Mouse (Mus musculus) spleen, adult 18-20 months (tissue): ENCODE measurements at regions not wholly inside any gene's neighbourhood (a gene's known extent, or its start where the extent isn't known, plus 50 kb on each side); places are given as distances from the start of the nearest gene placed in this dataset.

Source experiments
- DNase-seq, 2 experiments: peaks; one replicate each; pipeline ENCODE4 v3.0.0; 2022; ENCODE audit warnings: mixed read lengths in 2 of 2

DNA sequence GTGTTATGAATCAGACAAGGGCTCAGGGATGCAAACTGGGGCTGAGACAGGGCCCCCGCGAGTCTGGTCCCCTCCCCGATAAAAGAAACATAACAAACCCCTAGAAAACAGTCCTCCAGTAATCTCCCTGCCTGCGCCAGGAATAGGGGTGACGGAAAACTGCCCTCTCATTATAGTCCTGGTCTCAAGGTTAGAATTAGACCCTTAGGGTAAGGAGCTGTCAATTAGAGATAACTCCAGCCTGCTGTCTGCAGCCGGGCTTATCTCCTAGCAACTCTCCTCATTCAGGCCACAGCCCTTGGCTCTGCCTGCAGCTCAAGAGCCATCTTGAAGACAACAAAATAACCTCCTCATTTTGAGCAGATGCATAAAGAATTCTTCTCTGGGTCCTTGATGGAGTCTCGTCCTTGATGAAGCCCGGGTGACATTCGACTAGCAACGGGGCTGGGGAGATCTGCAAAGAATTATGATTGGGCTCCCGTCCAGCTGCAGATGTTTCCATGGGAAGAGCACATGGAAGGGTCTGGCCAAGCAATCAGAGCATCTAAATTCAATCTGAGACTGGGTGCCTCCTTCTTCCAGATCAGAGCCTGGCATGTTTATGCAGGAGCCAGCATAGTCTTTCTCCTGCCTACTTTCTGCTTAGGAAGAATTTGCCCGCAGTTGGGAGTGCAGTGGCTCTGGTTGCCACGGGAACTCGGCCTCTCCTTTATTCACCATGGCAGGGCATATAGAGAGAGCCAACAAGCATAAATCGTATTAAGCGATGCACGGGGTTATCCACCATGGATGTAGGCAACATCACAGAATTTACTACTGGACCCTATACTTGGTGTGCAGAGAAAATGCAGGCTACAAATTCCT lies 281.2 kb downstream of the Sox11 start:
- DNase-seq, result no peak

DNA sequence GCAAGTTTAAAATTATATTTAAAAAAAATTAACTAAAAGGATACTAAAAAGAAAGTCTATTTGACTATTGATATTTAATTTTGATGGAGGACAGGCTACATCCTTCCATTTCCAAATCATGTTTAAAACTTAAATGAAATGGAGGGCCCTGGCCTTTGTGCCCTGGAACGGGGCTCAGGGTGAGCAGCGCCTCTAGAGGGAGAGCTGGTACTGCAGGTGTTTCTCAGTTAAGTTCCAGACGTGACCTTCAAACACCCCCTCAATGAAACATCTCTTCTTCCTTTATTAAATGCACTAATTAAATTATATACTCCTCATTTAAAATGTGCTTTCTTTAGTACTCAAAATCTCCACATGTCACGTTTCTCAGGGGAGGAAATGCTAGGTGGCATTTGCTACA lies 282.5 kb downstream of the Sox11 start:
- DNase-seq, result no peak

GRCm38 (mm10) chr12:27054411-27054810 lies 288.0 kb downstream of the Sox11 start:
- DNase-seq, result no peak

DNA sequence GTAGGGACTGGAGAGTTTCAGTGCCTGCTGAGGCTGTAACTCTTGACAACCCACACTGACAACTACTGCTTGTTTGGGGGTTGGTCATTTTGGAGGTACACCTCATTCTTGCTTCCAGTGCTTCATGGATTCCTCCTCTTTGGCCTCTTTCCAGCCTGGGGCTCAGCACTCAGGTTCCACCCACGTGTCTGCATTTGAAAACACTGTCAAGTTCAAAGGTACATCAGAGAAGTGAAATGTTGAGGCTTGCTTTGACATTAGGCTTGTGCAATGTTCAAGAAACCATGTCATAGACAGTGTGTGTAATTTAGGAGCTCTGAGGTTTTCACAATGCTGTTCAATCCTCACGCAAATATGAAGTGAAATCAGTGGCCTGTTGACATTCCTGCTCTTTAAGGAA lies 304.5 kb downstream of the Sox11 start:
- no peak for DNase-seq

GRCm38 (mm10) chr12:27019751-27020150 lies 322.6 kb downstream of the Sox11 start:
- no peak for DNase-seq

DNA sequence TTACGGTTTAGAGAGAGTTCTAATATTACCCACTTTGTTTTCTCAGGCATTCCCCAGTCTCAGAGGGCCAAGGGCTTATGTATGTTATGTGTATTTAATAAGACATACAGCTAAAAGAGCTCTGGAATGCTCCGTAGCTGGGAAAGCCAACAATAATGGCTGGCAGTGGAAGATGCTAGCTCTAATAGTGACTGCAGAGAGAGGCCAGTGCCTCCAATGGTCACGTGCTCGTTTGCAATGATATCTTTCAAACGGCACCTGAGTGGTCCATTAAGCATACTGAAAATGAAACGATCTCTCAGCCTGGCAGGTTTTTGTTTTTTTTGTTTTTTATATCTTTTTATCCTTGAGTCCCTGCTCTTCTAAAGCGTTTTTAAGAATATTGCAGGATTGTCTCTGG lies 324.0 kb downstream of the Sox11 start:
- no peak for DNase-seq

DNA sequence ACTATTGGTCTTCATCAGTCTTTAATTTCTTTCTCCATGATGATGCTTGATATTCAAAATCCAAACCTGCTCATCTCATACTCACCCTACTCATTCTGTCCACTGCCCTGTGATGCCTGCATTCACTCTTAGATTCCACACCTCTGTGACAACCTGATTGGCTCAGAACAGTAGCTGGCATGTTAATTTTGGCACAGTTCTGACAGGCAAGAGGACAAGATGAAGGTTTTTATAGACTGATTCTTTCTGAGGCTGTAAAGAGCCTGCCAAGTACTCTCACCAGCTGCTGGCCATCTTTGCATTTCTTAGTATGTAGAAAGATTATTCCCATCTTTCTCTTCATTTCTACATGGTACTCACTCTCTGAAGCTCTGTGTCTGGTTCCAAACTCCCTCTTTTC lies 343.1 kb downstream of the Sox11 start:
- DNase-seq, result no peak

GRCm38 (mm10) chr12:26976284-26977065 lies 365.9 kb downstream of the Sox11 start:
- no peak for DNase-seq

DNA sequence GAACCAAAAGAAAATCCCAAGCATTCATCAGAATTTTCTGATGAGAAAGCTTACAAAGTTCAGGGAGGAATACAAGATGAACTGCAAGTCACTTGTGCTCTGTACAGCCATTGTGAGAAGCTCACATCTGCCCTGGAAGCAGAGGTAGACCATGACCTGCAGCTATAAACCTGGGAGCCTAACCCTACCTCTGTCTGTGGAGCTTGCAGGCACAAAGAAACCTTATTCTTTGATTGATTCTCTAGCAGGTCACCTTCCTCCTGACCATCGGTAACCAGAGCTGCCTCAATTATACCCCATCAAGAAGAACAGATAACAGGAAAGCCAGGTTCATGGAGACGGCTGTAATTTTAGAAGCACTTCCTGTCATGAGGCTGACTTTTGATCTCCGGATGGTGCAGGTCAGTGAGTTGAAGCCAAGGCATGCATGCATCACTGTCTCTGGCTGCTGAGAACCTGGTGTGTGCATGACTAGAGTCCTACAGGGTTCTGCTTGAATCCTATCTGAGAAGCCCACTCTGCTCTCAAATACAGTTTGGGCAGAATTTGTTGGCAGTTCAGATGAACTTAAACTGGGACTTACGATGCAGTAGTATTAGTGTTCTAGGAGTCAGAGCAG lies 369.8 kb downstream of the Sox11 start:
- DNase-seq, result no peak

DNA sequence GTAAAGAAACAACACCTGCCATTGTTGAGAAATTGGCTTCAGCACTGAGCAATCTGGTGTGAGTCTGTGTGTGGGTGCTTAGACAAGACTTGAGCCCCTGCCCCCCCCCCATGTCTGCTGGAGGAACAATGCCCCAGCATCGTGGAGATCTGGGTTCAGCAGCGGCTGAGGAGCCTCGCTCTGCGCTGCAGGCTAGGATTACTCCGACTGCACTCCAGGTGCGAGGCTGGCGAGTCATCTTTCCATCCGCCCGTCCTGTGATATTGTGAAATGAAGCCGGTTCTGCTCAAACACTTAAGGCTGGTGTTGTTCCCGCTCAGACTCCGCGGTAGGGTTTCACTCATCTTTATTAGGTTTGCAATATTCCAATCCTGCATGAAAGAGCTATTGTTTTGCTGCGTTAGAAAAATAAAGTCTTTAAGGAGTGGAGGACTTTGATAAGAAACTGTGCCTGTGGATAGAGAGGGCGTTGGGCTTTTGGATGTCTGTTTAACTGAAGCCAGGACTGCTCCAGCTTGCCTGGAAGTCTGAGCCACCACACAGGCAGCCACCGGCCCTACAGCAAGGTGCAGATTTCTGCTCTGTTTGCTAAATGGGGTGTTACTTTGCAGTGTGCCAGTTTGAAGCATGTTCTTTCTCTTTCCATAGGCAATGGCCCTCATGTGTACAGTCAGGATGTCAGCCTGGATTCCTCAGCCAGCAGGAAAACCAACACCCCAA lies 375.2 kb downstream of the Sox11 start:
- DNase-seq, result no peak

DNA sequence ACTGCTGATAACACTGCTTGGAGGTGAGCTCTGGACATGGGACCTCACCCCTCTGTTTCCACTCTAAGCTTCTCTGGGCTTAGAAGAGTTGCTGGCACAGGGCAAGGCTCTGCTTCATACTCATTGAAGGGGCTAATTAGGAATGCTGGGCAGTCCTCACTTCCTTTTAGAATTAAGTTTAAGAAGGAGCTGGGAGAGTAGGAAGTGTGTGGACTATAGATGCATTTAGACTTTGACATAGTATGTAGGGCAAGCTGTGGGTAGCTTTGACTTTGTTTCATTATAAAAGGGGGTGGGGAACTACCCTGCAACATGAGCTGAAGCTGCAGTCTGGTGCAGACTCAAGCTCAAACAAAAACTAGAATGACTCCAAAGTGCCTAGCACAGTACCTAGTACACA lies 378.5 kb downstream of the Sox11 start:
- no peak for DNase-seq

DNA sequence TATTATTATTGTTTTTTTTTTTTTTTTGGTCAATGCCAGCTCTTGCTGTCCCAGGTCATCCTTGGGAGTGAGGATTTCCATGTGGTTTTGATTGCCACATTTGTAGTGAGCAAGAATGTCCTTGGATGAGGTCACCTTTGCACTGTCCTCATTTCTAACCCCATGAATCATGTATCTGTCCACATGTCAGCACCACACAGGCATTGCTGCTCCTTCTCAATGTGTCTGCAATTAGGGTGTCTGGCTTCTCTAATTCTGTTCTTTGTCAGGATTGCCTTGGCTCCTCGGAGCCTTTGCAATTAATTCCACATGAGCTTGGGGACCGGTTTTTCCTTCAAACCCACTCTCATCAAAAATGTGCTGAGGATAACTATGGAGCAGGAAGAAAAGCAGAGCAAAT lies 402.5 kb downstream of the Sox11 start:
- DNase-seq, result no peak

DNA sequence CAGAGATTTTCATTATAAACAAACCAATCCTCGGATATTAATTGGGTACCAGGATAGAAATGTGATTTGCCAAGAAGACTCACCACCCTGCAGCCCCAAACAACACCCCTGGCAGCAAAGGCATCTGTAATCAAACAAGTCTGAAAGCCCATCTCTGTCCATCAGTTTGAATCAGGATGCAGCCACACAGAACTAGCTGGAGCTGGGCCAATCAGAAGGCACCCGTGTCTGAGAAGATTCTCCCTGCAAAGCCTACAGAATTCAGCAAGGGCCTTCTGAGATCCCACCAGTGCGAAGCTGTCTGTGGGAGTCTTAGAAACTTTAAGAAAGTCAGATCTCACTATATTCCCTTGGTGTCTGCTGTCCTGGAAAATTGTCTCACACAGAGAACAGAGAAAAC lies 404.5 kb downstream of the Sox11 start:
- no peak for DNase-seq

GRCm38 (mm10) chr12:26936696-26937458 lies 405.5 kb downstream of the Sox11 start:
- DNase-seq, result no peak

- no peak for DNase-seq
Observed at GRCm38 (mm10) chr12:26930155-26930867, 412.1 kb downstream of the Sox11 start.

DNA sequence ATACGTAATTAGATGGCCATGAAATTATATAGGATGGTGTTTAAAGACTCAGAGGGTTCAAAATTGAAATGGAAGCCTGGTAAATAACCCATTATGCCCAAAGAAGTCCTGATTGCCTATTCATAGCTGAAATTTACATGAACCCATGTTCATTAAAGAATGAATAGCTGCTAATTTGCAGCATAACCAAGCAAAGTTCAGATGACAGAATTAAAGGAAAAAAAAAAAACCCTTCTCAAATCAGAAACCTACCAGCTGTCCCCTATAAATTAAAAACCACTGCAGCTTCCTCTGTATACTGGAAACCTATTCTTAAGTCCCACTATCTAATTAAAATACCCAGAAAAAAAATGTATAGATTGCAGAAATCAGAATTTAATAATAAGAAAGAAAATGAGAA lies 436.2 kb downstream of the Sox11 start:
- no peak for DNase-seq

GRCm38 (mm10) chr12:26903894-26904272 lies 434.9 kb downstream of the Cmpk2 start:
- DNase-seq, result no peak

- no peak for DNase-seq
Observed at GRCm38 (mm10) chr12:26903073-26903893, 434.3 kb downstream of the Cmpk2 start.

GRCm38 (mm10) chr12:26891190-26891589 lies 422.2 kb downstream of the Cmpk2 start:
- no peak for DNase-seq

GRCm38 (mm10) chr12:26886635-26887014 lies 417.6 kb downstream of the Cmpk2 start:
- no peak for DNase-seq
